Mouse (Mus musculus) heart, adult 2 months (tissue): ENCODE data around the gene Veph1. TPM values are rescaled to one million over a fixed set of nuclear protein-coding genes. Genes with fewer than 3 reads are reported as not detected.

ENCODE experiments used
- DNase-seq, 2 experiments: peaks; one replicate each; pipeline ENCODE4 v3.0.0; 2021
- H3K27ac ChIP-seq: fragments of 200-600 bp; 2 replicates; pipeline ENCODE4 v1.8.1; 2022
- H3K27me3 ChIP-seq: fragments of 200-500 bp; 2 replicates; pipeline ENCODE4 v1.6.1; 2012; ENCODE audit warnings: mild to moderate bottlenecking, low read length, inconsistent platforms, mixed read lengths; ENCODE audit not compliant: control insufficient read depth, insufficient read depth
- H3K36me3 ChIP-seq: fragments of 200-500 bp; 2 replicates; pipeline ENCODE4 v1.6.1; 2012; ENCODE audit warnings: low read length, inconsistent platforms; ENCODE audit not compliant: control insufficient read depth, insufficient read depth
- H3K4me1 ChIP-seq: fragments of 200-500 bp; 2 replicates; pipeline ENCODE4 v1.6.1; 2011; ENCODE audit warnings: low read length; ENCODE audit not compliant: control insufficient read depth, insufficient read depth
- H3K4me3 ChIP-seq: fragments of 200-600 bp; 2 replicates; pipeline ENCODE4 v1.8.1; 2022
- H3K79me2 ChIP-seq: fragments of 200-500 bp; replicated peaks from 2 replicates; pipeline ENCODE4 v1.6.1; 2012; ENCODE audit warnings: mild to moderate bottlenecking, inconsistent platforms, low read length, moderate library complexity, mixed read lengths; ENCODE audit not compliant: control insufficient read depth, insufficient read depth
- H3K9ac ChIP-seq: fragments of 200-500 bp; 2 replicates; pipeline ENCODE4 v1.6.1; 2012; ENCODE audit warnings: low read depth, mild to moderate bottlenecking, control low read depth, inconsistent platforms, low read length, mixed read lengths
- CTCF ChIP-seq: fragments of 200-600 bp; IDR thresholded peaks from 2 replicates; pipeline ENCODE4 v1.8.1; 2022; ENCODE audit warnings: antibody characterized with exemption, mild to moderate bottlenecking, moderate library complexity
- EP300 ChIP-seq: fragments of 200-500 bp; IDR thresholded peaks from 2 replicates; pipeline ENCODE4 v1.6.1; 2011; ENCODE audit warnings: low read depth, low read length, control low read depth; ENCODE audit not compliant: insufficient read depth
- POLR2A ChIP-seq: fragments of 200-500 bp; IDR thresholded peaks from 2 replicates; pipeline ENCODE4 v1.6.1; 2011; ENCODE audit warnings: mild to moderate bottlenecking, low read depth, low read length, control low read depth; ENCODE audit not compliant: insufficient read depth
- WGBS: fragments of 180-500 bp; shearing (Covaris S2); methylation state at CpG from one replicate; pipeline ENCODE4 v1.1.7; 2018; 5-methylcytosine and 5-hydroxymethylcytosine counted together
- intact Hi-C: fragments of 180-260 bp; cut with DNase I; formaldehyde crosslinking; loops from one replicate; pipeline ENCODE4 v1.15.1; 2025
- polyA plus RNA-seq: library from polyadenylated mRNA; depleted of rRNA; stranded (reverse); fragments of >200 nt; gene quantifications from 2 replicates; pipeline ENCODE4 v1.2.3, GENCODE M21; 2012; rRNA removed
- total RNA-seq, 2 experiments: library from RNA; stranded (reverse); gene quantifications; 2 replicates each; pipeline ENCODE4 v1.2.3; 2021

Gene Veph1
- total and polyA plus RNA-seq, 3 experiments, result 0.04 TPM; not detected in 2

DNA sequence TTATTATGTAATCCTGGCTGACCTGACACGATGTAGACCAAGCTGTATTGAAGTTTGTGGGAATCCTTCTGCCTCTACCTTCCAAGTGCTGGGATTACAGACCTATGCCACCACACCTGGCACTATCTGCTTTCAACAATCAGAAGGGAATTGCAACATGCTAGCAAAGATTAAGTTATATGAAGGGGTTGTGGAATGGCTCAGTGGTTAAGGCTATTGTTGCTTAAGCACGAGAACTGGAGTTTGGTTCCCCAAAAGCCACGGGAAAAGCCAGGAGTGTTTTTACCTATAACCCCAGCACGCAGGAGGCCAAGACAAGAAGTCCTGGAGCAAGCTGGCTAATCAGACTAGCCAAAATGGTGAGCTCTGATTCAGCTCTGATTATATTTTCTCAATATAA is 291.6 kb downstream of the Veph1 start:
- H3K27ac ChIP-seq, result no peak overlapping the region
- DNase-seq, result no peak
- no peak overlapping the region for H3K9ac ChIP-seq
- no peaks in the 10 kb centered on the region for H3K79me2 ChIP-seq
- peaks cover 2% of the 10 kb centered on the region for H3K4me1 ChIP-seq
- no peaks in the 10 kb centered on the region for H3K36me3 ChIP-seq
- no peak overlapping the region for H3K4me3 ChIP-seq
- intact Hi-C loops, result loop anchor here (5.0 kb wide), 1 partner anchor 232 kb away; no protein-coding TSS in a partner anchor
- TF ChIP-seq POLR2A, result no peak
- TF ChIP-seq EP300, result no peak
- TF ChIP-seq CTCF, result no peak
- H3K27me3 ChIP-seq, result no peaks in the 10 kb centered on the region
- WGBS, result 83% methylated on average over 4 of the region's 4 CpGs

DNA sequence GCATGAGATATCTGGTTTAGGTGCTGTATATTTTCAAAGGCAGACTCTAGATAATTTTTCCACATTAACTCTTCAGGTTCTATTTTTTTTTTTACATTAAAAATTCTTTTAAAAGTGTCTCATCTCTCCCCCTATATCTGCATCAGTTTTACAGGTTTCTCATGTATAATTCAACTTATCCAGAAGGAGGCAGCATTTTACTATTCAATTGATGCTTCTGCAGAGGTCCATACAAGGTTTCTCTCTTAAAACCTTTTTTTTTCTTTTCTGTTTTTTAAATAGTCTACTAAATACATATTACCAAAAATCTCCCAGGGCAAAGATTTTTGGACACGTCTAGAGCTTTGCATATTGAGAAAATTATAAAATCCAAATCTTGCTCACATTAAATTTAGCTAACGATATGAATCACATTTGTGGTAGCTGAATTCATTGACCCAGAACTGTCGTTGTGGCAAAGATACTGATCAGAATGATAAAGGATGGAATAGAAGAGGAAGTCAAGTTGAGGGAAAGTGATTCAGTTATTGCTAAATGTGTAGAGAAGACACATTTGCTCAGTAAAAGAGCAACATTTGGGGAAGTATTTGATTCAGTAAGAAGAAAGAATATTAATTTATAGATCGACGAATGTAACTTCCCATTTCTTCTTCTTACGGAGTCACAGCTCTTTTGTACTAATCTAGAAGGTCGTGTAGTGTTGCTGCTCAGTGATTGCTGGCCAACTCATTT is 292.3 kb downstream of the Veph1 start:
- peaks cover 2% of the 10 kb centered on the region for H3K4me1 ChIP-seq
- H3K79me2 ChIP-seq, result no peaks in the 10 kb centered on the region
- H3K27me3 ChIP-seq, result no peaks in the 10 kb centered on the region
- no peak for TF ChIP-seq EP300
- peak; percentile 62 for TF ChIP-seq CTCF
- H3K9ac ChIP-seq, result no peak overlapping the region
- intact Hi-C loops, result loop anchor here (5.0 kb wide), 1 partner anchor 233 kb away; no protein-coding TSS in a partner anchor
- H3K36me3 ChIP-seq, result no peaks in the 10 kb centered on the region
- H3K4me3 ChIP-seq, result no peak overlapping the region
- H3K27ac ChIP-seq, result no peak overlapping the region
- no peak for DNase-seq
- WGBS, result 60% methylated on average over 7 of the region's 7 CpGs

Other genes with a start within 250 kb of the Veph1 start
- under 1 TPM; 0.50 to 0.52 TPM for gene Ptx3, start 76.9 kb downstream of the Veph1 start, total RNA-seq
- gene Ptx3, start 76.9 kb downstream of the Veph1 start, polyA plus RNA-seq, result 0.45 and 0.97 TPM in 2 replicates